Mouse (Mus musculus) frontal cortex, postnatal 14 days (tissue): ENCODE data around the gene Pex7.
A peak's percentile ranks its signal among the peaks of the same experiment; 100 is the strongest.

Source experiments
- DNase-seq, 2 experiments: peaks; one replicate each; pipeline ENCODE4 v3.0.0; 2022; ENCODE audit warnings: low spot score in 2 of 2

Pex7 gene

GRCm38 (mm10) chr10:19877257-19877656, 30.2 kb downstream of the Pex7 start:
- DNase-seq, result no peak

GRCm38 (mm10) chr10:19876669-19877068, 30.8 kb downstream of the Pex7 start:
- DNase-seq, result no peak

- DNase-seq, result no peak
Observed at GRCm38 (mm10) chr10:19875346-19875745, 32.1 kb downstream of the Pex7 start.

- DNase-seq, result no peak
Observed at GRCm38 (mm10) chr10:19855597-19856306, 51.7 kb downstream of the Pex7 start.

- DNase-seq, result no peak
Observed at GRCm38 (mm10) chr10:19853609-19854008, 53.9 kb downstream of the Pex7 start.

GRCm38 (mm10) chr10:19852776-19853175, 54.7 kb downstream of the Pex7 start:
- DNase-seq, result no peak

- peak; percentile 20 to 44 for DNase-seq
Observed at GRCm38 (mm10) chr10:19850998-19851691, 56.3 kb downstream of the Pex7 start, which contains the start of gene Slc35d3. Slc35d3 (minus strand) TSS chr10:19851459.

- no peak for DNase-seq
Observed at GRCm38 (mm10) chr10:19850544-19850997, 56.9 kb downstream of the Pex7 start.

GRCm38 (mm10) chr10:19849771-19850365, 57.6 kb downstream of the Pex7 start:
- DNase-seq, result no peak

- DNase-seq, result no peak
Observed at GRCm38 (mm10) chr10:19848928-19849770, 58.3 kb downstream of the Pex7 start.

GRCm38 (mm10) chr10:19839836-19840235, 67.7 kb downstream of the Pex7 start:
- no peak for DNase-seq

GRCm38 (mm10) chr10:19835887-19836710, 71.4 kb downstream of the Pex7 start:
- DNase-seq, result no peak

- DNase-seq, result no peak
Observed at GRCm38 (mm10) chr10:19834222-19834621, 73.3 kb downstream of the Pex7 start.

- DNase-seq, result no peak
Observed at GRCm38 (mm10) chr10:19831072-19831849, 76.2 kb downstream of the Pex7 start.

GRCm38 (mm10) chr10:19820986-19821385, 86.5 kb downstream of the Pex7 start:
- no peak for DNase-seq

GRCm38 (mm10) chr10:19818723-19819355, 88.7 kb downstream of the Pex7 start:
- DNase-seq, result no peak

- DNase-seq, result no peak
Observed at GRCm38 (mm10) chr10:19815371-19815770, 92.1 kb downstream of the Pex7 start.

- DNase-seq, result peak in 1 of 2 experiments; percentile 25
Observed at GRCm38 (mm10) chr10:19811436-19812172, 95.9 kb downstream of the Pex7 start.

GRCm38 (mm10) chr10:19804763-19805162, 102.7 kb downstream of the Pex7 start:
- no peak for DNase-seq
